Mouse (Mus musculus): ENCODE measurements at regions not wholly inside any gene's neighbourhood (a gene's known extent, or its start where the extent isn't known, plus 50 kb on each side); places are given as distances from the start of the nearest gene placed in this dataset.

DNA sequence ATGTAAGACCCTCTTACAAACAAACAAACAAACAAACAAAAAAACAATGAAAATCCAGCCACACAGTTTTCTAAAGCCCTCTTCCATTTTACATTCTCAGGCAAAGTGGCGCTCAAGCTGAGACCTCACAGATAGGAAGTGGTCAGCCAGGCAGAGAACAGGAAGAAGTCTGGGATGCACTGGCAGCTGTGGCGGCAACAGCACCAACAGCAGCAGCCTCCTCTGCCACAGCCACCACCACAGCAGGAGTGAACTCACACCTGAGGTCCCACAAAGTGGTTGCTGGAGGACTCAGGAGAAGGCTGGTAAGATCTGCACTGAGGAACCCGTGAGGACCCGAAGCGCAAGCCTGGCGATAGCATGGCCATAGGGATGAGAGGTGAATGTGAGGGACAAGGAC is 156.3 kb downstream of the Grm4 start:
- DNase-seq = no peak

DNA sequence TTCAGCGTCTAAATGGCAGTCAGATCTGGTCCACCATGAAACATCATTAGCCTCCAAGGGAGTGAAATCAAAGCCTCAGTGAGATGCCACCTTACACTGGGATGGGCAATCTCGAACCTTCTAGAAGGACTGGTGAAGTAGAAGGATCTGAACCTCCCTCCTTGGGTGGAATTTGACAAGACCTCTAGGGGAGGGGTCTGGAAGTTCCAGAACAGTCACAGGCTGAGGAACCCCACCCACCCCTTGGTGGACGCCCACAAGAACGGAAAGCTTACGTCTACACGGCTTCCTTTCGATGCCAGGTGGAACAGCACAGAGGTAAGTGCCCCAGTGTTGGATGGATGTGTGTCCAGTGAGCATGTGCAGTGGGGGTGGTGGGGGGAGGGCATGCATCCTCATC is 156.9 kb downstream of the Grm4 start:
- DNase-seq = no peak

DNA sequence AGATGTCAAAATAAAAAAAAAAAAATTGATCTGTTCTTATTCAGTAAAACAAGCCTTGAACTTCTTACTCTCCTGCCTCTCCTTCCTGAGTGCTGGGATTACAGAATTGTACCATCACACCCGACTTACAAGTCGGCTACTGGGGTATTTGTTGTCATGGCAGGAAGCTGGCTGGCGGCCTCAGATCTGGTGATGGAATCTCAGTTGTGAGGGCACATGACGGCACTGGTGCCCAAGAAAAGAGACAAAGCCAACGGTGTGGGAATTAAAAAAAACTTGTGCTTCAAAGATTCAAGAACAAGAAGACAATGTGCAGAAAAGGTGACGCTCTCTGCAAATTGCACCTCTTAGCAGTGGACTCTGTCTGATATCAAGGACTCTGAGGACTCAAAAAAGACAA is 157.3 kb downstream of the Grm4 start:
- DNase-seq = no peak

DNA sequence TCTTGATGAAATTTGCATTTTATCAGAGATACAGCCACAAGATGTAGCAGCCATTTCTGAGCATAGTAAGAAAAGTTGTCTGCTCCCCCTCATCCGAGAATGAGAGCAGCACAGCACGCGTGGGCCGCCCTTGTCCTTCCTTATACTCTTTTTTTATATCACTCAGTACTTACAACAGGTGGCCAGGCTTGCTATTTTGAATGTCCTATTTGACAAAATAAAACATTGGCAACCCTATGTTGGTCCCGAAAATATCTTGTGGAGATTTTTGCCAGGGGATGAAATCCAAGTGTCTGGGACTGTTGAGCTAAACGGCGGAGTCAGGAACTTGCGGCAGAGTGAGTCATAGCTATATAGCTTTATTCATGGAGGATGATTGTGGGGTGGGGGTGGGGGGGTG is 158.0 kb upstream of the Lemd2 start:
- DNase-seq = no peak

DNA sequence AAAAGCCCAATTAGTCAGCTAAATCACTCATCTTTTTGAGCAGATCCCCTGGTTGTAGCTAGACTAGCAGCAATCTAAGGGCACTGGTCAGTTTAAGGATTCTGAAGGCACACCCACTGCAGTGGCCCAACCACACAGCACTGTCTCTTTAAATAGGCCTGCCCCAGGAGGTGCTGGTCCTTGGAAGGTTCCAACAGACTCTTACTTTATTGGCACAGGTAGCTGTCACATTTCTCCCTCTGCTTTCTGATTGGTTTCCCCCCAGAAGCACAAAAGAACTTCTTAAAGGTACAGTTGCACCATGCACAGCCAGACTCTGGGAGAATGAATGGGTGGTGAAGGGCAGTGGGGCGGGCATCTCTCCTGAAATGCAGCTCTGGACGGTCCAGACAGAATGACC is 157.1 kb upstream of the Lemd2 start:
- no peak for DNase-seq

DNA sequence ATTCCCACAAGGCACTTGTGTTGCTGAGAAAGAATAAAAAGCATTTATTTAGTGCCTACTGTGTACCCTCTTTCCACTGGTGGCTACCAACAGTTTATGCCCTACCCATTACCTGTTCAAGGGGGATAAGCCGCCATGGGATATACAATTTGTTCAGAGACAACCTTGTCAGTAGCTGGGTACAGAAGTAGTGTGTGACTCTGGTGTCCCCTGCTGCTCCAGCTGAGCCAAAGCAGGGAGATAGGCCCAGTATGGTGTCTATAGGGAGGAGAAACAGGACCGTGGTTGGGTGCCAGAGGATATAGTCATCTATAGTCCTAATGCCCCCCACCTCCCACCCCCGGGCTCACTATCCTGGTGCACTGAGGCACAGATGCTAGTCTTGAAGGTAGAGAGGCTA is 152.6 kb upstream of the Lemd2 start:
- no peak for DNase-seq

DNA sequence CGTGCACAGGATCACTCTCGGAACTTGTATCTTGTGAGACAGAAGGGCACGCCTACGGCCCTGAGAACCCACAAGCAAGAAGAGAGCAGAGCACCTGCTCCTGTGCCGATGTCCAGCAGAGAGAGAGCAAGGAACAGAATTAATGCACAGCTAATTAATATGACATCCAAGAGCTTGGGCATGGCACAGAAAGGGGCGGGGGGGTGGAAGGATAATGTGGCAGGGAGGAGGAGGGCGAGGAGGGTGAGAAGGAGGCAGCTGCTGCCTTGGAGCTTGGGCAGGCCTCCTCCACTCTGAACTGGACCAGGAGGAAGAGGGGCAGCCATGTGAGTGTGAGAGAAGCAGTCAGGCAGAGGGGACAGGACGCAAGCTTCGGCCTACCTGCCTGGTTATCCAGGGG is 151.4 kb upstream of the Lemd2 start:
- no peak for DNase-seq

DNA sequence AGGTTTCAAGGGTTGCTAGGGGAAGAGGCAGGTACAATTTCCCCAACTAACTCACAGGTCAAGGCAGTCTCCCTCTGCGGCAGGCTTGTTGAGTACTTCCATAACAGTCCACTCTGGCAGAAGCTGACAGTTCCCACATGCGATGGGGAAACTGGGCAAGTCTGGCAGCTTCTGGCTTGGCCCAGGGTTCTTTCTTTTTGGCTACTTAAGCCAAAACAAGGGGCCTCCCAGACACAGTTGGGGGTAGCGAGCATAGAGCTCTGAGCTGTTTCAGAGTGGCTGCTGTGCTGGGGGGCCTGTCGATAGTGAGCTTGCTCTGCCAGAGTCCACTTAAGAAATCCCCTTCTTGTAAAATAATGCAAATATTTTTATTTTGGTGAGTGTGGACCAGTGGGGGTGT is 150.8 kb upstream of the Lemd2 start:
- no peak for DNase-seq

DNA sequence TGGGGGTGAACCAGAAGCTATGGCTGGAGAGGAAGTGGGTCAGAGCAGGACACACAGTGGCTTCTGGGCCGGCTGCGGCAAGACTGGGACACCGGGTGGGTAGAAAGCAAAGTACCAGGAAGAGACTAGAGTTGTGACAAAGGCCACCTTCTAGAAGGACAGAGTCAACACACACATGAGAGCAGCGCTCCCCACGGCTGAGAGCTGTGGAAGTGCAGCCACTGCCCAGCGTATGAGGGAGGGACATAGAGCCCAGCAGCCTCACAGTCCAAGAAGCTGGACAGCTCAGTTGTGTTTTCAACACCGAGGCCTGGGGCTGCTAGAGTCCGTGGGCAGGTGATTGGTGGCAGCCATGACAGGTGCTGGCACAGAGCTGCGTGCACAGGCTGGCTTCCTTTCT is 145.6 kb upstream of the Lemd2 start:
- no peak for DNase-seq

DNA sequence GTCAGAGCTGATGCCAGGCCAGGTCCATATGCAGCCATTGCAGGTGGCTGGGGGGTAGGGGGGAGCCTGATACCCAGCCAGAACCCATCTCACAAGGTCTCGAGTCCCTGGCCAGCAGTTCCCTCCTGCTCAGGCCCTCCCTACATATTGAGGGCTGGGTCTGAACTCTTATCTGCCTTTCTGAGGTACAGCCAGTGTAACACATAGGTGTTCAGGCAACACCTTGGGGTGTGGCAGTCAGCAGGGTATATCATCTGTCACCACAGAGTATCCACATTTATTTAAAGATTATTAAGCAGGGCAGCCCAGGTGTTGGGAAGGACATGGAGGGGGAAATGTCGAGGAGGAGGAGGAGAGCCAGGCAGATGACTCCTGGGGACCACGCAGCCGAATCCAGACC is 145.2 kb upstream of the Lemd2 start:
- no peak for DNase-seq

DNA sequence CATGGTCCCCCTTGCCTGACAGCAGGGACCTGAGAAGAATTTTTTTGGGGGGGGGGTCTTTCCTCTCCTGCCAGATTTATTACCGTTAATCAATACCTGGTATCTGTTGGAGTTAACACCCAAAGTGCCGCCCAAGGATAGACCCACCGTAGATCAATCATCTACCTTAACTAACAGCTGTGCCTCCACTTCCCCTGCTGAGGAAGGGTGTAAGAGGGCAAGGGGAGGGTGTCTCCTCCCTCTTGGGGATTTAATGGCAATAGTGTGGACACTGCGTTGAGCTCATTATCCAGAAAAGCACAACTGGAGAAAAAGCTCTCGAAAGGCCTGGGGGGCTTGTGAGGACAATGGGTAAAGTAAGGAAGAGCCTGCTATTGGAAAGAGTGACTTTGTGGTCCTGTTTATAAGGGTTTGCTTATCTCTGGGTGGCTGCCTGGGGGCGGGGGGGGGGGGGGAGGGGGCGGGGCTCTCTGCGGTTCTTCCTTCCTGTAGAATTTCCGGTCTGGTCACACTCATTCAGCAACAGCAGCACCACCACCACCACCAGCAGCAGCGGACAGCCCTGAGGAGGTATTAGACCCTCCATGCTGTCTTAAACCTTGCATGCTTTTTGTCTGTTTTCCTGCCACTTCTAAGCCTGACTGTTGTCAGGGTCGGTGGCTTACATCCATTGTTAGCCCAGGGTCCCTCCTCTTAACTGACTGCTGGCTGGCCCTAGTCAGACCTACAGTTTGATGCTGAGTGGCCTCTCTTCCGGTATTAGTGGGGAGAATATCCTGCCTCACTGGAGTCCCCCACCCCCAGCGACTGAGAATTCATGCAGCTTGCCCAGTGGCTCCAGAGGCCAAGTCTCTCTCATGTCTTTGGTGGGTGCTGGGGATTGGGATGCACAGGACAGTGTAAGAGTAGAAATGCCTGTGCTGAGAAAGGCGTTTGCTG is 138.0 kb upstream of the Lemd2 start:
- no peak for DNase-seq

DNA sequence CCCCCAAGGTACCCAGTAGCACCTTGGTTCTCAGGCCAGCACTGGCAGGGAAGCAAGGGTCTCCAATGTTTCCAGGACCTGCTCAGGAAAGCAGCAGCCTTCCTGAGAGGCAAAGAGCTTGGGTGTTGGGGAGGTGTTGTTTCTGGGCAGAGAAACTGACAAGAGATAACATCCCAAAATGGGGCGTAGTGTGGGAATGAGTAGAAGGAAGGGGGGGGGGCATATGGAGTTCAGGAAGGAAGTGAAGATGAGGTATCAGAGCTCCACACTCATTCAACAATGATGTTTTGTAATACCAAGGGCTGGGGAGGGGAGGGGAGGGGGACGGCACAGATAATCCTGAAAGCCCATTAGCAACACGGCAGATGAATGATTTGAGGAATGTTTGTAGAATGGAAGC is 135.6 kb upstream of the Lemd2 start:
- DNase-seq = no peak

DNA sequence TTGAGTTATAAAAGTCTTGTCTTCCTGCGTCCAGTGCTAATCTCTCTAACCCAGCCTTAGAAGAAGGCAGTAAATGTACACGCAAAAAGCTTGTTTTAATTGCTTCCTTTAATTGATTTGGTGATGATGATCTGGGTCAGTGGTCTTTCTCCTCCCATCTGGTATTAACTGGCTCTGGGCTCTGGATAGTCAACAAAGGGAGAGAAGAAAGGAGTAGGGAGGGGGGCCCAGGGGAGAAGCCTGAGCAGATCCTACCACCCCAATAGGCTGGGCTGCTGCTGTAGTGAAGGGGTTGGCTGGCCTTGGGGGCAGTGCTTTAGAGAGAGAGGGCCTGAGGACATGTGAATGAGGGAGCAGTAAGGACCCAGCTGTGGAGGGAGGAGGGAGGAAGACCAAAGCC is 135.0 kb upstream of the Lemd2 start:
- no peak for DNase-seq

DNA sequence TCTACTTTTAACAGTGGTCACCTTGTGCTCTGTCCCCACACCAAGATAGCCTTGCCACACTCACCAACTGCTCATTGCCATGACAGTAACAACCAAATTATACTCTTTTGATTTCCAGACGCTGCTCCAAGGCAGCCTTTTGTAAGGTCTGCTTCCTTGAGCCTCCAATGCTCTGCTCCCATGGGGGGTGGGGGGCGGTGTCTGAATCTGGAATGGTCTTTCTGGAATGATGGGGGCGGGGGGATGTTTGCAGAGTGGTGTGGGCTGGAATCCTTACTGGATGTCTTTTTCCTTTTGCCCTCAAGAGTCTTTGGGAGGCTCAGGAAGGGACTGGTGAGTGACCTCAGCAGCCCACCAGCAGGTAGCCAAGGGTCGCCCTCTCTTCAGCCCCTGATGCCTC is 131.4 kb upstream of the Lemd2 start:
- no peak for DNase-seq

DNA sequence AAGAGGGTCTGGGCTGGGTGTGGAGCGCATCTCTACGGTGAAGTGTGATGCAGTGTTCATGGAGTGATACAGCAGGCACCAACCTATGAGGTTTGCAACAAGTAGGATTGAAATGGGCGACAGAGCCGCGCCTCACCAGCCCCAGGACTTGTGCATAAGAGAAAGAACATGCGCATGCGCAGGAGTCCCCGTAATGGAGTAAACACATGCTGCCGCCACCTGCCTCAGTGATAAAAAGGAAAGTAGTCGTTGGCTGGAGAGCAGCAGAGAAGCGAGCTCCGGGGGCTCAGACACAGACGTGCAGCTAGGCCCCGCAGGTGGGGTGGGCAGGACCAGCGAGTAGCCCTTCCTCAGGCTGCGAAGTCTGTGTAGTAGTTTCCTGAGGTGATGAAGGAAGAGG is 129.3 kb upstream of the Lemd2 start:
- no peak for DNase-seq

DNA sequence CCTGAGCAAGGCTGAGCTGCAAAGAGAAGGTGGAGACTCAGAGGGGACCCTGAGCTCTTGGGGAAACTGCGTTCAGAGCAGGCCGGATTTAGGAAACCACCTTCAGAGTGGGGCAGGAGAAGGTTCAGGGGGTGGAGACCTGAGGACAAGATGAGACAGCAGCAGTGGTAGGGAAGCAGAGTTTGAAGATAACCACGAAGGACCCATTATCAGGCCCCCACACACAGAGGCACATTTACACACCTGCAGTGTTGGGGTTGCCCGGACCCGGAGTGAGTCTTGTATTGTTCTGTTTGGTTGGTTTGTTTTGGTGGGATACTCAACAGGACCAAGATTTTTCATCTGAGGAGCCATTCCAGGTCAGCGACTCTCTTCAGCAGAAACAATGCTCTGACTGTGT is 128.9 kb upstream of the Lemd2 start:
- no peak for DNase-seq

DNA sequence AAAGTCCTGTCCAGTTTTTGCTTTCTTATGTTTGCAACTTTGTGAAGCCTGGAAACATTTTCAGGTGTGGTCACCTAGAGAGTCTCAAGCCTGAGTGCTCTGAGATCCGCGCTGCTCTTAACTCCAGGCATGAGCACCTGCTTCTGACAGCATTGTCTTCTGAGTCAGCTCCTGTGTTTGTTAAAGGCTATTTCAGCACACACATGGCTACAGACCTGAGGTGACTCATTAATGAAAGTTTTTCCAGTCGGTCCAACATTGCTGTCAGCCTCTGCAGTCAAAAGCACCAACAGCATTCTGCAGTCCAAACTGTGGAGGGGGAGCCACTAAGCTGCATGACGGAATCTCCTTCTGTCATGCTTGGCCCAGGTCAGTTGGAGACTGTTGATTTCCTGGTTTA is 127.8 kb upstream of the Lemd2 start:
- no peak for DNase-seq

DNA sequence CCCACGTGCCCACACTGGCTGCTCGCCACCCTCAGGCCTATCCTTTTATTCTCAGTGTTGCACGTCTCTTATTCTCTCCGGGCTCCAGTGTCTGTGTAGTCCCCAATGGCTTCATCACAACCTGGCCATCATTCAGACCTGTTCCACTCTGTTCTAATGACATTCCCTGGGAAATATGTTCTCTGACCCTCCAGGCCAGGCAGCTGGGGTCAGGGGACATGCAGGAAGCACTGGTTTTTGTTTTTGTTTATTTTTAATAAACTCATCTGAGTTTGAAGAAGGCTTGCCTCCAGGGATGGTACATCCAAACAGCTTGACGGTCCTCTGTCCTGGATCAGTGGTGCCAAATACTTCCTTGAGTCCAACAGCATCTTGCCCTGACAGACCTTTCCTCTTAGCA is 127.4 kb upstream of the Lemd2 start:
- DNase-seq = no peak

DNA sequence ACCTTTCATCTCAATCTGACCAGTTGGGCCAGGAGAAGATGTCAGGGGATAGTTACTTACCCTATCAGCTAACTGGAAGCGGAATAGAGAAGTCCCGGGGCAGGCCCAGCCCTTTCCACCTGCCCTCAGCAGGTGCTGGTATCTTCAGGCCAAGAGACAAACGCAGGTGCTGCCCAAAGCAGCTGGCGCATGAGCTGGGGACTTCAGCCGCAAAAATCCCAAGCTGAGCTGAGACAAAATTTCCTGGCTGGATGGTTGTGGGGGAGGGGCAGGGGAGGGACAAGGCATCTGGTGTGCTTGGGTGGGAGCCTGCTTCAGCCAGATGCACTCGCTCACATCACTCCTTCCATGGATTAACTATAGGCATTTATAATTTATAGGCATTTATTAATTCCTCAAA is 125.5 kb upstream of the Lemd2 start:
- no peak for DNase-seq

DNA sequence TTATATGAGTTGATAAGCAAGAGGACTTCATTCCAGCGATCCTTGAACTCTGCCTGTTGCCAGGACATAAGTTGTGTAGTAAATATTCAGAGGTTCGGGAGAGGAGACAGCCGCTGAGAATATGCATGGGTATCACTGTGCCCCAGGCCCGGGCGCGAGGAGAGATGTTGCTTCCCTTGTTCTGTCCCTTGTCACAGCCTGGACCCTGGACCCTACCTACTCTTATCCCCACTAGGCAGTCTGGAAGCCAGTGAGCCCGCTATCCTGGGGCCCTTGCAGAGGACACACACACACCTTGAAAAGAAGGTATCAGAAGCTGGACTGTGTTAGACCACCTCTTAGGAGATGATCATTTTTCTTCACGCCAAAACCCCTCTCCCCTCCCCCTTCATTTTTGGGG is 124.9 kb upstream of the Lemd2 start:
- DNase-seq = no peak

DNA sequence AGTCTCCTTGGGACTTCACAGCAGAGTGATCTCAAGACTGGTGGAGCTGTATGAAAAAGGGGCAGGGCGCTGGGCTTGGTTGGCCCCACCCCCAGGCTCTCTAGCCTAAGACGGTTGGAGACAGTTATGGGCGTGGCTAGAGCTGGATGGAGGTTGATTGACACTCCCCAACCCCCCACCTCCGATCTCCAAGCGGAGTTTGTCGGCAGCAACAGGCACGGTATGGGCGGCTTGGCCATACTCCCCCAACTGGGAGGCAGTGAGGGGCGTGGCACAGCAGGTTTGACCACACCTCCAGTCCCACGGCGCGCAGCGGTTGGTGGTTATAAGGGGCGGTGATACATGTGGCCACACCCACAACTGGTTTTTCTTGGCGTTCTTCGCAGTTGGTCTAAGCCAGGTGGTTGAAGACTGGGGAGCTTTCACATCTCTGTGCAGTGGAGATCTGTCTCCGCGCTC is 120.8 kb upstream of the Lemd2 start:
- DNase-seq = no peak

DNA sequence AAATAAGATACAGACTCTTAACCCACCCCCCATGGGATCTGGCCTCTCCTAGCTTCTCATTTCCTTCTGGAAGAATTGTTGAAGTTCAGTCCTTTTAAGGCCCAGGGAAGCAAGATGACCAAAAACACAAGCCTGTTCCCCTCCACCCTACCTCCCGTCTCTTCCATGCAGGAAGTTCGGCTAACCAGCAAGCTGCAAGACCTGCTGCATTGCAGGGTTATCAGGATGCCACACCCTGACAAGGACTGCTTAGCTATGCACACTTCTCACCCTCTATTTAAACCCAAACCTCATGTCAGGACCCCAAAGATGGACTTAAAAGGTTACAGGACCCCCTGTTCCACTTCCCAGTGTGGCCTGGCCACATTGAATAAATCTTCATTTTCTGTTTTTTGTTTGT is 119.2 kb upstream of the Lemd2 start:
- no peak for DNase-seq

DNA sequence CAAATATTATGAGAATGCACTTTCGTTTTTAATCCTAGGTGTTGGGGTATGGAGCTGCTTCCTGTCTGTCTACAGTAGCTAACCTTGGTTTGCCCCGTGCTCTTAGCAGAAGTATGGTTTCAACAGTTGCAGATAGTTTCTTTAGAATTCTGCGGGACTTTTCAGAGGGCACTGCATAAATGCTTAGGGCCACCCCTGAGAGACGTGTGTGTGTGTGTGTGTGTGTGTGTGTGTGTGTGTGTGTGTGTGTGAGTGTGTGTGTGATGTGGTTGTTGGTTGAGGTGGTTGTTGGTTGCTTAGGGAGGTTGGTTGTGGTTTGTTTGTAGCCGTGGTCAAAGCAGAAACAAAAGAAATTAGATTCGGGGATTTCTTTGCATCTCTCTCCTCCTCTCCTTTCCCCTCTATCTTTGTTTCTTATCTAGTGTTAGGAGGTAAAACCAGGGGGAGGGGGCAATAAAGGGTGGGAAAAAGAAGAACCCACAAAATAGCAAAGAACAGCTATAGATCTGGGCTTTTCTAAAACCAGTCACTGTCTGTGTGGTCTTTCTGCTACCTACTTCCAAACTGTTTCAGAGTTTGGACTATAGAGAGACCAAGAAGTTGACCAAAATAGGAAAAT is 118.7 kb upstream of the Lemd2 start:
- DNase-seq = no peak

DNA sequence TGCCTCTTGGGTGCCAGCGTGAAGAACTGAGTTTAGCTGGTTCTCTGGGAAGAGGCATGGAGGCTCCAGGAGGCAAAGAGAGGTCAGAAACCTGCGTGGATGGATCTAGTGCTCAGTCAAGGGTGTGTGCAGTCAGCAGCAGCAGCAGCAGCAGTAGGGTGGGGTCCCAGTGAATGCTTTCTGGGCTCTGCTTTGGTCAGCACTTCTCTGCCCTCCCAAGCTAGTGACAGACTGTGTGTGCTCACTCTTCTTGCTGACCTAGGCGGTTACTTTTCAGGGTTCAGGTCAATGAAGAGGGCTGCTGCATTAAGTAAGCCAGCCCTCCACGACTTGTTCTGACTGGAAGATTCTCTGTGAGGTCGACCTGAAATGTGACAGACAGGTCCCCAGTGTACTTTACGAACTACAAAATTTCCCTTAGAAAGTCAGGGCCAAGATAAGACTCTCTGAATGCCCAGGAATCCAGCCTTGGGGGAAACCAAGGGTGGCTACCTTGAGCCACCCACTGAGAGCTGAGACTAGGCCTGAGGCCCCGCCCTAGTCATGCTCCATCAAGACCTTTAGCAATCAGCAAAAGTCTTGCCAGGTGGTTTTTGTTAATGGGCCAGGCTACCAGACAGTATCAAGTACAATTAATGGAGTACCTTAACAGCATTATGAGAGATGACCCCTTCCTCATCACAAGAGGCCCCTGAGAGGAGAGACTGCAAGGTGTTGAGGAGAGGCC is 114.9 kb upstream of the Lemd2 start:
- DNase-seq = no peak

Data from cerebellum, adult 8-10 months (tissue).